Mouse (Mus musculus) inflammation-experienced regulatory T-cells, adult 6 months (primary cell): ENCODE measurements around the gene Usp44. TPM values are rescaled to one million over a fixed set of nuclear protein-coding genes. Genes with fewer than 3 reads are reported as not detected.
A peak's percentile ranks its signal among the peaks of the same experiment; 100 is the strongest.

ENCODE experiments used
- ATAC-seq: one replicate; pipeline ENCODE4 v1.8.0; 2017
- polyA plus RNA-seq, 3 experiments: library from polyadenylated mRNA; unstranded; fragments of 100-300 nt; shearing (Covaris generic); gene quantifications; one replicate each; pipeline ENCODE4 v1.2.1; 2017

The Usp44 gene
- polyA plus RNA-seq, 3 experiments from 2014 or later, result 0.24 to 0.65 (median 0.31) TPM

DNA sequence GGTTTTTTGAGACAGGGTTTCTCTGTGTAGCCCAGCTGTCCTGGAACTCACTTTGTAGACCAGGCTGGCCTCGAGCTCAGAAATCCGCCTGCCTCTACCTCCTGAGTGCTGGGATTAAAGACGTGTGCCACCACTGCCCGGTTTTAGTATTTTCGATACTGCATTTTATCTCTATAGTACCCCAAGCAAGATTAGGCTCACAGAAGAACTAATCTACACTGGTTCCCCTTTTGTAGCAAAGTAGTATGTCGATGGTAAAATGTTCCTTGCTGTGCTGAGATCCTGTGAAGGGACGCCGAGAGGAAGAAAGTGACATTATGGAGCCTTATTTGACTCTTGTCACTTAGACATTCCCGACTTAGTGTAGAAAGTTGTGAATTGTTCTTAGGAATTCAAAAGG, 23.8 kb downstream of the Usp44 start:
- ATAC-seq, result no peak

DNA sequence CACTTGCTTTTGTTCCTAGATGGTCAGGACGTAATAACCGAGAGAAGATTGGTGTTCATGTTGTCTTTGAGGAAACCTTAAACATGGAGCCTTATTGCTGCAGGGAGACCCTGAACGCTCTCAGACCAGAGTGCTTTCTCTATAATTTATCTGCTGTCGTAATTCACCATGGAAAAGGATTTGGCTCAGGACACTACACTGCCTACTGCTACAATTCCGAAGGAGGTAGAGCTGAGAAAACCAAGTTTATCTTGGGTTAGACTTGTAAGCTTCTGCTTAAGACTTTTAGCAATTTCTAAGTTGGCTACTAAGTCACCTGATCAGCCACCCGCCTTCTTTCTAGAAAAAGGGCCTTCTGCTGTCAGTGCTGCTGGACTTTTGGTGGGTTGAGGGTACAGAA, 24.7 kb downstream of the Usp44 start:
- ATAC-seq, result no peak

DNA sequence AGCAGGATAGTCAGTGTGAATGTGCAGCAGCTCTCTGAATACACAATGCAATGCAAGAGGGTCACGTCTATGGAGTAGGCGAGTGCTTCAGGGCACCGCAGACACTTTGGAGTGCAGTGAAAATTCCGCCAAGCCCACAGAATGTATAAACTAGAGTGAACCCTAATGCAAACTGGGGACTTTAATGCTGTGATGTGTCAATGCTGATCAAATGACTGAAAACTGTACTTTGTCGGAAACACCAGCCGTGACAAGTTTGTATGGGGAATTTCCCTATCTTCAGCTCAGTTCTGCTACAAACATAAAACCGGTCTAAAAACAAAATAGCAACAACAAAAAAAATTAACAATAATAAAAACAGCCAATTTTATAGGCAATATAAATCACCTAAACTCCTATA, 37.0 kb downstream of the Usp44 start:
- peak; percentile 84 for ATAC-seq

DNA sequence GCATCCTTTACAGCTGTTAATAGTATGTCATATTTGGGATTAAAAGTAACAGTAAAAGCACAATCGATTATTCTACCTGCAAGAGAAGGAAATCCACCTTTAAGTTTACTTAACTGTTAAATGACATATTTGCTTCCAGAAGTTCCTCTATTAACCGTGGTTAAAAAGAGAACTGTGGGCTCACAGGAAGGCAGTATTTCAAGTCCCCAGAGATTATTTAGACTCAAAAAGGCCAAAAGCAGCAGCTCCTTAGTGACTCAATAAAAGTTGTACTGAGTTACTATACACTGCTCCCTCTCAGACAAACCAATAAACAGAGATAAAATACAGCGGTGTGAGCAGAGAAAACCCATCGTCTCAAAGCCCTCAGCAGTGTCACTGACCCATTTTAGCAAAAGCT, 37.5 kb downstream of the Usp44 start:
- no peak for ATAC-seq

DNA sequence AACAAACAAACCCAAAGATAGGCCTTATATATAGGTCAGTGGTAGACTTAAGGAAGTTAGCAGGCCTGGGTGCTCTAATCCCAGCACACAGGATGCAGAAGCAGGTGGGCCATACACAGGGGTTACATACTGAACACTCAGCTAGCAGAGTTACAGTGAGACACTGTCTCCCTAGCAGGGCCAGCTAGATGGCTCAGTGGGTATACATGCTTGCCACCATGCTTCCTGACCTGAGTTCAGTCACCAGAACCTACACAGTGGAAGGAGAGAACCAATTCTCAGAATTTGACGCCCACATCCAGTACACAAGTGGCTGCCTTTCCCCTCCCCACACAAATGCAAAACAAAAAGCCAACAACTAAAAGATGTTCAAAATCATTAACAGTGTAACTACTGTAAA, 45.4 kb downstream of the Usp44 start:
- peak; percentile 63 for ATAC-seq

DNA sequence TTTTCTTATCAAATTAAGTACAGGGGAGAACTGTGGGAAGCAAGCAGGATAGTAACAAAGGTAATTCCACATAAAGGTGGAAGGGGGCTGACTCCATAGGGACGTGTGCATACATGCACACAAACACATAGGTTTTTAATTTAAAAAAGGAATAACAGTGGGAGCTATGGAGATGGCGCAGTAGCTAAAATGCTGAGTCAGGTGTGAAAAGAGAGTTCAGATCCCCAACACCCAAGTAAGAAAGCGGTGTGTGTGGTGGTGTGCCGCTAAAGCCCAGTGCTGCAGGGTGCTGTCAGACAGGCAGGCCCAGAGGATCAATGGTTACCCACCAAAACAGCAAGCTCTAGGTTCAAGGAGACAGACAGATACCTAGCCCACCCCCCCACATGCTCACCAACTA, 47.4 kb downstream of the Usp44 start:
- ATAC-seq, result no peak

DNA sequence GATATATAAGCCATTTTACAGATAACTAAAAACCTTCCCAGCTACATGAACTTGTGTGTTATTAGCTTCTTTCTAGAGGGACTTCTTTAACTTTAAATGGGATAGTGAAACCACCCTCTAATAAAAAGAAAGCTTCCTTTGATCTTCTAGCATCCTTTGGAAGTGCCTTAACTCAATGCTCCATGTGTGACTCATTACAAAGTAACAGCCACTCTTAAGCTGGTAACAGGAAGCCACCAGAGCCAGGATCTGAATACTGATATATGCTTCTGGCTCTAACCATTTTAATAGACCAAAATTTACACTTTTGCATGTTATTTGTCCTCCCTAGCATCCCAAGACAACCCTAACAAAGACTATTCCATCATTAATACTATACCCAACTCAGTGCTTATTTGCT, 50.6 kb downstream of the Usp44 start:
- ATAC-seq, result peak; percentile 63

DNA sequence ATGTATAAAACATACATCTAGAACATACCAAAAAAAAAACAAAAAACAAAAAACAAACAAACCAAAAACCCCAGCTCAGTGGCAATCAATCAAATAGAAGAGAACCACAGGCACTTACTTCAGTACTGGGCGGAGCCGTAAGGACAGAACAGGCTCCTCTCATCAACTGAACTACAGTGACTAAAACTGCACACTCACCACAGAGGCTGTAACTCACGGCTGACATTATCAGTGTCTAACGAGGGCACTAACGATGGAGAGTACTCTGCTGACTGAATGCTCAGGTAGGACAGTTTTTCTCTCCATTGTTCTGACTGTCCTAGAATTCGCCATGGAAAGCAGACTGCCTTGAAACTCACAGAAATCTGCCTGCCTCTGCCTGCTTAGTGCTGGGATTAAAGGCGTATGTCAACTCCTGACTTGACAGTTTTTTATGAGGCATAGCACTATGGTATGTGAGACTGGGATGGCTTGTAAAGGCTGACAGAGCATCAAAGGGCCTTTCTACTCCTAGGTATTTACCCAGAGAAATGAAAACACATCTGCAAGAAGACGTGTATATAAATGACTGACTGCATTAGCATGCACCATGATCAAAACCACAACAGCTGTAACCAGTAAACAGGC, 51.5 kb downstream of the Usp44 start:
- peak; percentile 23 for ATAC-seq

DNA sequence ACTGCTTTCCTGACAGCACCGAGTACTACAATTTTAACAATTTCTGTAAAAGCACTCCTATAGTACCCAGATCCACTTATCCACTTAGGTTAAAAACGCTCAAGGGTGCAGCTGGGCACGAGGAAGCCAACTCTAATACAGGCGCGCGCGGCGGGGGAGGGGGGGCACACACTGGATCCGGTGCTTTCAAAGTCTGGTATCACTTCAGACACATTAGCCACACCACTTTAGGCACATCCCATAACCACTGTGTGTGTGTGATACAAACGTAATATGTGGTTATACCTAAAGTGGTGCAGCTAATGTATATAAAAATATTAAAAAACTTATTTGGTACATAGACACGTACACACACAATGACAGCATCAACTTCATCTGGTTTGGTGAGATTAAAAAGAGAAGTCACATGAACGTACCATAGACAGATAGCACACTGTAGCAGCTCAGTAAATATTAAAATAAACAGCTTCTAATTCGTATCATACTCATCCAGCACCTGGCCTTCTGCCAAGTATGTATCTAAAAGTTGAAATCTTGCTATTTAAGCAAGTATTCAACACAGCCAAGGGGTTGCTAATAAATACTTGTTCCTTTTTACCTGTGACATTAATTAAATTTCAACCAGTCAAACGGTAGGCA, 54.6 kb downstream of the Usp44 start:
- ATAC-seq, result no peak

DNA sequence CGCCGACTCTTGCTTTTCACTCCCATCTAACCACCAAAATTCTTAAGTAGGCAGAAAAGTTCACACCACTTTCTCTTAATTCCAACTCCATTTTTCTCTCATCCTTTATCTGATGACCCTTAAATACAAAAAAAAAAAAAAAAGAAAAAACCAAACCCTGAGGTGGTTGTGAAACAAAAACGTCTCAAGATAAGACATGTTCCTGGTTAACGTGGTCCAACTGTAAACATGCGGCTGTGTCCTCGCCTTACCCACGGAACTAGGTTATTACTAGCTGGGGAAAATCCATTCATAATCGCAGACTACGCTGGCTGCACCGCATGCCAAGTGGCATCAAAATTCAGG, 57.2 kb downstream of the Usp44 start:
- ATAC-seq, result no peak

DNA sequence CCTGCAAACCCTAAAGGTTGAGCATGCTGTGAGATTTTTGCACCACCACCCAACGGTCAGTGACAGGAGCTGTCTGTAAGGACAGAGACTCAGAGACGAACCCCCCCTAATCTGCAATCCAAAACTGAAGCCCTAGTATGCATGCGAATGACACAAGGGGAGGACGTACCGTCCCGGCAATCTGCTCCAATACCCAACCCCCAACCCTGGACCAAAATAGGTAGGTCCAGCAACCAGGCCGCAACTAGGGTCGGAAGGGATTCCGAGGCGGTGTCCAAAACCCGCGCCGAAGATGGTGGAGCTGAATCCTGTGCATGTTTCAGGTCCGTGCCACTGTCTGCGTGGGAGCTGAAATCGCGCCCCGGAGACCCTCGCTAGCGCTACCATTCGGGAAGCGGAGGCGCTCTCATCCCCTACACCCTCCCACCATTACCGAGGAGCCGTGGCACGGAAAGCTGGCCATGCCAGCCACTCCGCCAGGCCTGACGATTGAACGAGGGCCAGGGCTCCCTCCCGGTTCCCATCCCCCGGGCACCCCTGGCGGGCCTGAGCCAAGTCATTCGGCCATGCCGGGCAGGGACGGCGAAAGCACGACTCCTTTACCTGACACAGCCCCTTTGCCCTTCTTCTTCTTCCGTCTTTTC, 57.7 kb downstream of the Usp44 start:
- peak; percentile 26 for ATAC-seq

DNA sequence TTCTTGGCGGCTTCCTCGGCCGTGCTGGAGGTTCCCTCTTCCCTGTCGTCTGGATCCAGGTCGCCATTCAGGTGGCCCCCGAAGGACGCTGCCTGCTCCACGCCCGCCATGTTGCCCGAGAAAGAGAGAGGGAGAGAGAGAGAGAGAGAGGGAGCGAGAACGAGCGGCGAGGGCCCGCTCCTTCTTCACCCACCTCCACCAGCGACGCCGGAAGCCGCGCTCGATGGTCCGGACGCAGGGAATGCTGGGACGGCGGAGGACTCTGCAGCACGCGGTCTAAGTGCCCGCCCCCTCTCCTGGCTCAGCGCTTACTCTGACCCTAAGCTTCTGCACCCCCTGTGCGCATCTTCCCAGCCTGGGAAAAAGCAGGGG, 58.2 kb downstream of the Usp44 start:
- ATAC-seq, result peak; percentile 94

DNA sequence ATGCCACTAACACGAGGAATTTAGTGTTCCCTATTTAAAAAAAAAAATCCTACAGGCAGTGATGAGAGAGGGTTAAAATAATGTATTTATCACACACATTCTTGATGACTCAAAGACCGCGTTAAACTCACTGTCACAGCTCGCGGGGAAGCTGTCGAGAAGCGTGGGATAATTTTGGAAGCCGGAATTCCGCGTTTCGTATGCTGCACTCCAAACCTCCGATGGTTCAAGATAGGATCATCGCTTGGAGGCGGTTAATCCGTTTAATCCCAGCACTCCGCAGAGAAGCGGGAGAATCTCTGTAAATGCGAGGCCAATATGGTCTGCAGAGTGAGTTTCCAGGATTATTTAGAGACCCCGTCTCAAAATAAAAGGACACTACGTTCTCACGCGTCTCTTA, 58.6 kb downstream of the Usp44 start:
- peak; percentile 37 for ATAC-seq

DNA sequence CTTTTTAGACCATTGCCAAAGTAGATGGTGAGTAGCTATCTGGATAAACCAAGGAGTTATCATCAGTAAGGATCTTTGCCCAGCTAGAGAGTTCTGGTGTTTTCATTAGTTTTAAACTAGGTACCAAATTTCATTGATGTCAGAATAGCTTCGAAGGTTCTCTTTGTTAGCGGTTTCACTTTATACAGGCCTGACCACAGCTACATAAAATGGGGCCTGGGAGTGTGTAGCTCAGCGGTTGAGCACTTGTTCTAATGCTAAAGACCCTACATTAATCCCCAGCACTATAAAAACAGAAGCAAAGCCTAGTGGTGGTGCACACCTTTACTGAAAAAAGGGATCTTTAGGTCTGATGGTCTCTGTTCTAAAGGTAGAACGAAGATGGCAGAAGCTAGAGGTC, 59.2 kb downstream of the Usp44 start:
- no peak for ATAC-seq

DNA sequence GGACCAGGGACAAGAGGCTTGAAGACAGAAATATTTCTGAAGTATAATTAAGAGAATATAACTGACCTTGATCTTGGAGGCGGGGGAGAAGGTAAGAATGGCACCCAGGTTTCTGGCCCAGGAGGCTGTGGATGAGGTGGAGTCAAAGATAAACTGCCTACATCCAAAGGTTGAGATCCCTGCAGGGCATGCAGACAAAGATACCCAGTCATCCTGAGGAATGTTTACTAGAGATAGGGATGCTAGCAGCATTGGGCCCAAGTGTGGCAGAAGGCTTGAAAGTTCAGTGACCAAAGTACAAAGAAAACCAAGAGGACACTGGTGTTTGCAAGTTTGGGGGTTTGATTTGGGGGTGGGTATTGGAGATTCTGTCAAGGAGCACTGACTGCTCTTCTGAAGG, 59.7 kb downstream of the Usp44 start:
- no peak for ATAC-seq

DNA sequence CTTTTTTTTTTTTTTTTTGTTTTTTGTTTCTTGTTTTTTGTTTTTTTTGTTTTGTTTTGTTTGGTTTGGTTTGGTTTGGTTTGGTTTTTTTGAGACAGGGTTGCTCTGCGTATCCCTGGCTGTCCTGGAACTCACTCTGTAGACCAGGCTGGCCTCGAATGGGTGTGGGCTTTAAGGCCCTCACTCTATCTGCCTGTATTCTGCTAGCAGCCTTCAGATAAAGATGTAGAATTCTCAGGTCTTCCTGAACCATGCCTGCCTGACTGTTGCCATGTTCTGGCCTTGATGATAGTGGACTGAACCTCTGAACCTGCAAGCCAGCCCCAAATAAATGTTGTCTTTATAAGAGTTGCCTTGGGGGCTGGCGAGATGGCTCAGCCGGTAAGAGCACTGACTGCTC, 61.2 kb downstream of the Usp44 start:
- ATAC-seq, result no peak

DNA sequence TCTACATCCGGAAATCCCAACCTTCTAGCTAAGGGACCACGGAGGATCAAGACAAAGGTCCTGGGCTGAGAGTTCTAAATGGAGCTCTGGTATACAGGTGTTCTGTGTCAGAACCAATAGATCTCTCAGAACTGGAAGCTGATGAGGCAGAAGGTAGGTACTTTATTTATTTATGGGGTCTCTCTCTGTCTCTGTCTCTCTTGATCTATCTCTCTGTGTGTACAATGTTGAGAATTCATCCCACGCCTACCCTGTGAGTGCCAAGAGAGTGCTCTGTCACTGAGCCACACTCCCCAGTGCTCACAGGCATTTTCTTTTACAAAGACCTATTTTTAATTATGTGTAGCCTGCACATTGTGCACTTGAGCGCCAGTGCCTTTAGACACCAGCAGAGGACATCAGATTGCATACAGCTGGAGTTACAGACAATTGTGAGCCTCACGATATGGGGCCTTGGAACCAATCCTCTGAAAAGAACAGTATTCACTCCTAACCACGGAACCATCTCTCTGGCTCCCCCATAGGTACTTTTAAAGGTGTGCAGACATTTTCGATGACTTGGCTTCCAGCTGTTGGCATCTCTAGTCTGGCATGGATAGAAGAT, 65.8 kb downstream of the Usp44 start, which contains the start of gene Metap2:
Gene Metap2 (minus strand): TSS at position 51 of the 604 bp plus-strand sequence.
- ATAC-seq, result no peak

DNA sequence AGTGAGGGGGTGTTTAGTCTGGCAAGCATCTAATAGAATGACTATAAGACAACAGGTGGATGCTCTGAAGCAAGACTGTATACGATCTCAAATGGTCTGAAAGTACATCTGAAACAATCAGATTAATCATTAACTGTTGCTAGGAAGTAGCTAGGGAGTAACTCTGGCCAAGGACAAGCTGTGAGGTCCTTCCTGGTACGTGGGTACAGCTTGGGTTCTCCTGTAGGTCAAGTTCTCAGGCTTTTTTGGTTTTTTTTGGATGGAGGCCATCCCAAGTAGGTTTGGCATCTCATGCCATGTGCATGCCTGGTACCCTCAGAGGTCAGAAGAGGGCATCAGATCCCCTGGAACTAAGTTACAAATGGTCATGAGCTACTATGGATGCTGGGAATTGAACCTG, 67.9 kb downstream of the Usp44 start:
- no peak for ATAC-seq

DNA sequence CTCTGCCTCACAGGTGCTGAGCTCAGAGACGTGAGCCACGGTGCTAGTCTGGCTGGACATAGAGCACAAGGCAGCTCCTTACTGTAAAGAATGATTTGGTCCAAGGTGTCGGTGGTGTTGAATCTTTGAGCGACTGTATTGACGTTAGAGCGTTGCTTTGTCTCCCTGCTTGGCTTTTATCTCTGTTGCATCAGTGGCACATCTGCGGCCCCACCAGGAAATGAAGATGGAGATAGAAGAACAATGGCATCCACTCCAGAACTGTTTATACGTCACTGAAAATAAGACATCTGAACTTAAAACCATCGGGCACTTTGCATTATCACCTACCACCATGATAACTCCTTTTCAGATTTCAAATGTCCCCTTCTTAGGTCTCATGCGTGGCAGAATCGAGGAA, 68.6 kb downstream of the Usp44 start:
- no peak for ATAC-seq

DNA sequence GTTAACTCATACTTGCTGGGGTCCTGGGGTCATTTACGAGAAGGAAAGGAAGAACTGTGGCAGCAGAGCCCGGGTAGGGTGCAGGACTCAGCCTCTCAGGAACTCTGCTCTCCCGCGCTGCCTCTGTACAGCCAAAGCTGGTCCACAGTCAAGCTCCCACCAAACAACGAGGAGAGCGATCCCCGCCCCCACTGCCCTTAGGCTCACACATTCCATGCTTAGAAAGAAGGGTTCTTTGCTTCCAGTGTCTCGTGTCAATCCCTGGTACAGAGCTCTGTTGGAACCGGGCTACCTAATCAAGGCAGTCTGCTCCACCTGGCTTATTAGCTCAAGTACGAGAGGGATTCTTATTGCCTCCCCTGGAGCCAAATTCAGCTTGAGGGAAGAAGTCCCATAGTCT, 76.0 kb downstream of the Usp44 start:
- no peak for ATAC-seq
